ENCODE assay signal across 8 mouse cellular contexts in the genomic region with DNA sequence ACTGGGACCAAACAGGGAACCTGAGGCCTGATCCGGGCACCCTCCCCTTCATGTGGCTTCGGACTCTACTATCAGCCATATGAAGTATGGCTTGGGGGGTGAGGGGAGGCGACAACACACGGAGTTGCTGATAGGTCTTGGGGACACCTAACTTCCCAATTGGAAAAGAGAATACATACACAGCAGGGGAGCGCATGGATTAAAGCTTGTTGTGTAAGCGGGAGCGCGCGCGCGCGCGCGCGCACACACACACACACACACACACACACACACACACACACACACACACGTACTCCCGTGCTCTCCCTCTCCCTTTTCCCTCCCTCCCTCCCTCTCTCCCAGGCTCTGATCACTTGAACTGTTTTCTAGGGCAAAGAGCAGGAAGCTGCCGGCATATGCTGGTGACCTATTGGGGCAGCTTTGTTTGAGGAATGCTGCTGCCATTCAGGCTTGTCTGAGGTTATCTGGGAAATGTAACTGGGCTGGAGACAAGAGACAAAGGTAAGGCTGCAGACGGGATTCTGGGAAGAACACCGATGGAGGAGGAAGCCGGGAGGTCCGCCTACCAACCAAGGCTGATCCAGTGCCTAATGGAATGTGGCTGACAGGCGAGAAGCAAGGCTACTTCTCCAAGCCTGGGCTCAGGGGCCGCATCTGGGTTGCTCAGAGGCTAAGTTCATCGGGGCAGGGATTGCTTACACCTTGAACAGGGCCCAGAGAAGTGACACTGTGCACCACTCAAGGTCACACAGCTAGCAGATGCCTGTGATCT. TPM values are rescaled to one million over a fixed set of nuclear protein-coding genes. Genes with fewer than 3 reads are reported as not detected.
DNase-seq lines count a peak whose midpoint lies in the region; ATAC-seq lines count a peak whose summit lies in the region.

No protein-coding gene starts in this region.

- H3K4me1 ChIP-seq in forebrain, embryonic 12.5 days, result peaks cover 83% of the 10 kb centered on the region
- H3K4me1 ChIP-seq in midbrain, embryonic 10.5 days, result peaks cover 87% of the 10 kb centered on the region

- H3K27me3 ChIP-seq in forebrain, embryonic 12.5 days, result no peaks in the 10 kb centered on the region
- H3K27me3 ChIP-seq in midbrain, embryonic 10.5 days (ENCODE audit: low read depth, poor library complexity, severe bottlenecking), result no peaks in the 10 kb centered on the region

- peak overlapping the region; percentile 50; the same call in 1 of the 2 replicates for H3K9ac ChIP-seq in forebrain, embryonic 12.5 days

- peak overlapping the region; percentile 34 for H3K4me2 ChIP-seq in forebrain, embryonic 12.5 days

- H3K36me3 ChIP-seq in forebrain, embryonic 12.5 days (replicated peaks), result no peaks in the 10 kb centered on the region
- no peaks in the 10 kb centered on the region for H3K36me3 ChIP-seq in midbrain, embryonic 10.5 days

- no peak for ATAC-seq in forebrain, embryonic 12.5 days (ENCODE audit: low FRiP score)

- no peaks in the 10 kb centered on the region for H3K9me3 ChIP-seq in forebrain, embryonic 12.5 days
- no peaks in the 10 kb centered on the region for H3K9me3 ChIP-seq in midbrain, embryonic 10.5 days (replicated peaks)

- WGBS in forebrain, embryonic 12.5 days, result 4% methylated on average over 25 of the region's 25 CpGs
- 4% methylated on average over 25 of the region's 25 CpGs for WGBS in midbrain, embryonic 10.5 days

- H3K27ac ChIP-seq in forebrain, embryonic 12.5 days, result peak overlapping the region; percentile 100
- peak overlapping the region; percentile 100 for H3K27ac ChIP-seq in midbrain, embryonic 10.5 days (replicated peaks)

- H3K4me3 ChIP-seq in forebrain, embryonic 12.5 days (replicated peaks), result no peak overlapping the region
- peak overlapping the region; percentile 26 for H3K4me3 ChIP-seq in midbrain, embryonic 10.5 days

- peak; percentile 77 to 89 for DNase-seq in adrenal gland, adult (ENCODE audit: inconsistent age in 2 of 2, low spot score in 1 of 2)
- no peak for DNase-seq in adrenal gland, postnatal 4 days (ENCODE audit: low spot score in 2 of 2)
- peak; percentile 76 for DNase-seq in adipocyte (ENCODE audit: low spot score)
- DNase-seq in kidney, adult 11 months, result peak; percentile 87
- DNase-seq in midbrain, embryonic 10.5 days (ENCODE audit: low spot score), result peak; percentile 72
- no peak for DNase-seq in urinary bladder, adult 2 months (ENCODE audit: low spot score)
- DNase-seq in left cerebral cortex, adult 9 months (ENCODE audit: low spot score in 2 of 2), result no peak

RNA-seq across cellular contexts. Expression of gene Zmynd8, which starts 11.8 kb away (rescaled TPM):
- 10 to 100 TPM; 61.4 to 61.9 TPM for total RNA-seq in adrenal gland, postnatal 4 days (2021)
- polyA plus RNA-seq in forebrain, embryonic 12.5 days (2016; fragmentation: Nextera tagmentation; extraction: Ambion mirVana), result 67.6 and 71.5 TPM in 2 replicates
- polyA plus RNA-seq in midbrain, embryonic 10.5 days (2016; fragmentation: Nextera tagmentation; extraction: Ambion mirVana), result 61.4 and 63.3 TPM in 2 replicates
- 35.3 and 46.7 TPM in 2 replicates for polyA plus RNA-seq in urinary bladder, adult 2 months (2012; rRNA removed)

Comparison
In these comparisons a context has a peak if more than half of its experiments do, and no peak if none do; other contexts are left out.
1. DNase-seq: peak in adrenal gland, adult (2 of 2), adipocyte (single experiment), kidney, adult 11 months (single experiment) and midbrain, embryonic 10.5 days (single experiment); none in adrenal gland, postnatal 4 days (0 of 2), urinary bladder, adult 2 months (single experiment) and left cerebral cortex, adult 9 months (0 of 2).